Mouse (Mus musculus): ENCODE results near the gene Ppp1r15b. TPM values are rescaled to one million over a fixed set of nuclear protein-coding genes. Genes with fewer than 3 reads are reported as not detected.

The Ppp1r15b gene
- polyA plus RNA-seq (2015; fragmentation: Illumina TruSeq; extraction: RNeasy Lipid Tissue Mini Kit (QIAGEN cat#74804); ENCODE audit: insufficient read depth, low read depth, low replicate concordance), result 15.4 TPM

GRCm38 (mm10) chr1:133130638-133131560, at the start of gene Ppp1r15b:
Gene Ppp1r15b (plus strand): TSS chr1:133131143.

GRCm38 (mm10) chr1:133163820-133164431, 33.0 kb downstream of the Ppp1r15b start, which contains the start of gene Plekha6:
Gene Plekha6 (plus strand): TSS chr1:133164210.

Other genes with a start within 250 kb of the Ppp1r15b start
- gene Mdm4, start 100.6 kb upstream of the Ppp1r15b start, polyA plus RNA-seq (2015; fragmentation: Illumina TruSeq; extraction: RNeasy Lipid Tissue Mini Kit (QIAGEN cat#74804); ENCODE audit: insufficient read depth, low read depth, low replicate concordance), result 21.6 TPM
- gene Pik3c2b, start 85.5 kb upstream of the Ppp1r15b start, polyA plus RNA-seq (2015; fragmentation: Illumina TruSeq; extraction: RNeasy Lipid Tissue Mini Kit (QIAGEN cat#74804); ENCODE audit: insufficient read depth, low read depth, low replicate concordance), result 1.6 TPM
- gene Plekha6, start 33.1 kb downstream of the Ppp1r15b start, polyA plus RNA-seq (2015; fragmentation: Illumina TruSeq; extraction: RNeasy Lipid Tissue Mini Kit (QIAGEN cat#74804); ENCODE audit: insufficient read depth, low read depth, low replicate concordance), result 9.3 TPM
- not detected for gene Golt1a, start 178.7 kb downstream of the Ppp1r15b start, polyA plus RNA-seq (2015; fragmentation: Illumina TruSeq; extraction: RNeasy Lipid Tissue Mini Kit (QIAGEN cat#74804); ENCODE audit: insufficient read depth, low read depth, low replicate concordance)
- gene Kiss1, start 190.7 kb downstream of the Ppp1r15b start, polyA plus RNA-seq (2015; fragmentation: Illumina TruSeq; extraction: RNeasy Lipid Tissue Mini Kit (QIAGEN cat#74804); ENCODE audit: insufficient read depth, low read depth, low replicate concordance), result not detected
- not detected for gene Ren1, start 219.4 kb downstream of the Ppp1r15b start, polyA plus RNA-seq (2015; fragmentation: Illumina TruSeq; extraction: RNeasy Lipid Tissue Mini Kit (QIAGEN cat#74804); ENCODE audit: insufficient read depth, low read depth, low replicate concordance)
- not detected for gene Etnk2, start 232.4 kb downstream of the Ppp1r15b start, polyA plus RNA-seq (2015; fragmentation: Illumina TruSeq; extraction: RNeasy Lipid Tissue Mini Kit (QIAGEN cat#74804); ENCODE audit: insufficient read depth, low read depth, low replicate concordance)